Mouse (Mus musculus): Measurements from ENCODE around the gene 6430548M08Rik.

6430548M08Rik gene

DNA sequence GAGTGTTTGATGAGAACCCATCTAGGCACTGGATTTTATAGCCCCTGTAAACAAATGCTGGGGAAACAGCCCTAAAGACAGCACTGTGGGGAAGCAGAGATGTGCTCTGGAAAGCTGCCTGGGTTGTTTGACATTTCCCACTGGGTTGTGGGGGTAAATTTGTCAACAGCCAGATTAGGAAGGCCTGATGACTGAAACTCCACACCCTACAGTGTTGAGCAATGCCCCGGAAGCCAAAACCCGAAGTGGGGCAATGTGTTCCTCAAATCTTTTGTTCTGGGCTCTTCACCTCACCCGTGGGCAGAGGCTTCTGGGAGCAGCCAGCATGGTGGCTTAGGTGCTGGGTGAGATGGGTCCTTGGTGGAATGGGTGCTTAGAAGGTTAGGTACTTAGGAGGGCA lies 4.8 kb upstream of the 6430548M08Rik start:
- DNase-seq (ENCODE audit: low spot score): no peak

DNA sequence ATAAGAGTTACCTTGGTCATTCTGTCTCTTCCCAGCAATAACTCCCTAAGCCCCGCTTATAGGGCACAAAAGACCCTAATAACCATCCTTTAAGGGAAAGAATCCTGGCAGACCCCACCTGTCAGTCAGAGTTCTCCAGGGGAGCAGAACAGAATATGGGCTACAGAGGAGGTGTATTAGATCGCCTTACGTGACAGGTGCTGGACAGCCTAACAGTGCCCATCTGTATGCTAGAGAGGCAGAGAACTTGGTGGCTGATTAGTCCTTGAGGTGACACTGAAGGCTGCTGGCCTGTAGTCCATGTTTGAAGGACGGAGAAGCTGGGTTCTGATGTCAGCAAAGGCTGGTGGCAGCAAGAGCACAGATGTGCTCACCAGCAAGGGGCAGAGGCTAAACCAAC lies 3.0 kb upstream of the 6430548M08Rik start:
- DNase-seq (ENCODE audit: low spot score): no peak

GRCm38 (mm10) chr8:120111382-120111781 lies 2.6 kb upstream of the 6430548M08Rik start:
- no peak for DNase-seq (ENCODE audit: low spot score)

DNA sequence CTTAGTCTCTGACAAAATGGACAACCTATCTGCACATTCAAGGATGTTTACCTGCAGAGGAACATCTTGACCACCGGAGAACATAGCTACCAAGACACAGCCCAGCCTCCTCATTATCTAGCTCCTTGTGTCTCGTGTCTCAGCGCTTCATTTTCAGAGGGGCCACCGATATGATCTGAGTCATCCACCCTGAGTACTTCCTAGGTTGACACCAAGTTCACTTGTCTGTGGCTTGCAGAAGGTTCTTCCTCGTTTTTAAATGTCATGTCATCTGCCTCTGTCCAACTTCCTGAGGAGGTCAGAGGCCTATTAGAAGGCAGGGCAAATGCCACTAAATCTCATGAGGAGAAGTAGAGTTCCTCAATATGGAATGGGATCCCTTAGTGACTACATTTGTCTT lies 1.4 kb upstream of the 6430548M08Rik start:
- no peak for DNase-seq (ENCODE audit: low spot score)

GRCm38 (mm10) chr8:120113306-120113705 lies 646 bp upstream of the 6430548M08Rik start:
- DNase-seq (ENCODE audit: low spot score): no peak

DNA sequence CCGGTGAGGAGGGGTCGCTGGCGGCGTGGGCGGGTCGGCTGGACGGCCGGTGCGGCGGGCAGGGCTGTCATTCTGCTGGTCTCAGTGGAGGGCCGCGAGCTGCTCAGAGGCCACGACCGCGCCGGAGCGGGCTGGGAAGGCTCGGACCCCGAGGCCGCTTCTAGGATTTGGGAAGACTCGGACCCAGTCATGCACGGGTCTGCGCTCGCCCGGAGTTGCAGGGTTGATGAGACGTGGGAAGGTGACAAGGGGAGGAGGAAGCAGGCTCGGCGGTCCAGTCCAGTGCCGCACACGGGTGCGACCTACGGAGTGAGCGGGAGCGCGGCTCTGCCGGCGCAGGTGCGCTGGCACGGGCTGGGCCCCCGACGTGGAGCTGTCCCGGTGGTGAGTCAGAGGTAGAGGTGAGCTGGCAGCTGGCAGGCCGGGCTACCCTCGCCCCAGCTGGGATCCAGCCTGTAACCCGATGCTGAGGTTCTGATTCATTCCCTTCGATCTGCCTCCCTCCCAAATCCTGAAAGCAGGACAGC lies 426 bp downstream of the 6430548M08Rik start:
- no peak for DNase-seq (ENCODE audit: low spot score)

DNA sequence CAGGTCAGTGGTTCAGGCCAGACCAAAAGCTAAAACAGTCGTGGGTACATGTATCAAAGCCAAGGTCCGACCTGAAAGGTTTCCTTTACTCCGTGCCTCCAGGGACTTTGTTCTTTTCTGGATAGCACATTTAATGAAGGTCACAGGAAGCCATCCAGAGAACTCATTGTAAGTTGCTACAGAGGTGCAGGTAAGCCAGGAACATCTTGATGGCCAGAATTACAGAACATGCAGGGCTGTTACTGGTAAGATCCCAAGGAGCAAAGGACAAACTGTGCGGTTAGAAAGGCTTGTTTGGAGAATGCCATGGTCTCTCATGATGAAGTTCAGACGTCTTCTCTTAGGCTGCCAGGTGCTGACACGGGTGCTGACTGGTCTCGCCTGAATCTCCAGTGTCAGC lies 2.6 kb downstream of the 6430548M08Rik start:
- DNase-seq (ENCODE audit: low spot score): no peak

DNA sequence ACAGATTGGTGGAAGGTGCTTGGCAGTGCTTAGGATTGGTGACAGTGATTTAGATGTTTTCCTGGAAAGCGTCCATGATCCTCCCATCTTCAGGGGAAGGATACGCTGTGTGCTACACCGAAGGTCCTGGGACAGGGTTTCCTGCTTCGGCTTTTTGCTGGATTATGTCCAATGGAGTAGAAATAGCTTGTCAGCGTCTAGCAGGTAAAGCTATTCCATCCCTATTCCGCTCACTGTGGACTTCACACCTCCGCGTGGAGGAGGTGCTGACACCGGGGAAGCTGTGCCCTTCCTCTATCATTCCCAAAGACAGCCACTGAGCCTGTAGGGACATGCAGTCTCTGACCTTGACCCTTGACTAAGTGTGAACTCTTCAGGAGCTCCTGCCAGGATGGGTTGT lies 4.2 kb downstream of the 6430548M08Rik start:
- no peak for DNase-seq (ENCODE audit: low spot score)

- DNase-seq (ENCODE audit: low spot score): no peak
Observed at GRCm38 (mm10) chr8:120118847-120119246, 4.9 kb downstream of the 6430548M08Rik start.

- DNase-seq (ENCODE audit: low spot score): no peak
Observed at GRCm38 (mm10) chr8:120119429-120119828, 5.5 kb downstream of the 6430548M08Rik start.

DNA sequence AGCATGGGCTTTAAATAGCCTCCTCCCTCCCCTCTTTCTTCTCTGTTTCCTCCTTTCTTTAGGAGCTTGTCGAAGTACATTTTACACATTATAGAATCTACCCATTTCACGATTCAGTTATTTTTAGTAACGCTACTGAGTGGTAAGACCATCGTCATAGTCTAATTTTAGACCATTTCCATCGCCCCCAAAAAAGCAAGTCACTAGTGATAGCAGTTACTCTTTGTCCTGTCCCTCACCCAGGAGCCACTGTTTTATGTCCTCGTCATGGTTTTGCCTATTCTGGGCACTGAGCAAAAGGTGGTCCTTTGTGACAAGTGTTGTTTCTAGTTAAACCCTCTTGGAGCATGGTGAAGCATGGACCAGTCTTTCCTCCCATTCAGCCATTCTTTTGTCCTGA lies 6.0 kb downstream of the 6430548M08Rik start:
- DNase-seq (ENCODE audit: low spot score): no peak

- DNase-seq (ENCODE audit: low spot score): no peak
Observed at GRCm38 (mm10) chr8:120120951-120121350, 7.0 kb downstream of the 6430548M08Rik start.

DNA sequence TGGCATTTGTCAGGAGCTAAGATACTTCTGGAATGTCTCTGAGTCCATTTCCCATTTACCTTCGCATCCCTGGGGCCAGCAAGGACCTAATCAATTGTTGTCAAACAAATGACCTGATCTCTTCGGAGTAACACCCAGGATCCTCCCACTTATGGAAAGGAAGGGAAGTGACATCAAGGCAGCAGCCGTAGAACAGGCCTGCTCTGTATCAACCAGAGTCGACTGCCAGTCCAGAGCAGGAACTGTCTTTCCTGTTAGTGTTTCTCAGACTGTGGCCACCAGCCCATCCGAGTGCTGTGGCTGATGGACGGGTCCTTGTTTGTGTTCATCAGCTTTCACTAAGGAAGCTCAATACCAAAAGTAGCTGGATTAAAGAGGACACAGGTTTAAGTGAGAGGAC lies 10.3 kb downstream of the 6430548M08Rik start:
- no peak for DNase-seq (ENCODE audit: low spot score)

GRCm38 (mm10) chr8:120124836-120125389 lies 11.0 kb downstream of the 6430548M08Rik start:
- DNase-seq (ENCODE audit: low spot score): no peak

- no peak for DNase-seq (ENCODE audit: low spot score)
Observed at GRCm38 (mm10) chr8:120126357-120127161, 12.6 kb downstream of the 6430548M08Rik start.

GRCm38 (mm10) chr8:120129547-120129946 lies 15.6 kb downstream of the 6430548M08Rik start:
- no peak for DNase-seq (ENCODE audit: low spot score)

- DNase-seq (ENCODE audit: low spot score): no peak
Observed at GRCm38 (mm10) chr8:120131158-120131557, 17.2 kb downstream of the 6430548M08Rik start.

DNA sequence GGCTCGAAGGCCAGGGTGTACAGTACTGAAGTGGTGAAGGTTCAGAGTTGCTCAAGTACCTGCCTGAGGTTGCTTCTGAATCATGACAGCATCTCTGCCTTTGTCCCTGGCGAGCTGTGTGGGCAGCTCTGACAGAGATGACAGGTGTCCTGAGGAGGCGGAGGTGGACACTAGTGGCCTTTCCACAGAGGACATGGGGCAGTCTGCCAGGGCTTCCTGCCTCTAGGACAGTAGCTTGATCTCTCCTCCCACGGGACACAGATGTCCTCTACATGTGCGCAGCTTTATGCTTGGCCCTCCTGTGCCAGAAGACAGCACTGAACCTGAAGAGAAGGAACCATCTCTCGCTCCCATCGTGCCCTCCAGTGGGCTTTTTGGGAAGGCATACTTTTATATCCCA lies 19.2 kb downstream of the 6430548M08Rik start:
- no peak for DNase-seq (ENCODE audit: low spot score)

DNA sequence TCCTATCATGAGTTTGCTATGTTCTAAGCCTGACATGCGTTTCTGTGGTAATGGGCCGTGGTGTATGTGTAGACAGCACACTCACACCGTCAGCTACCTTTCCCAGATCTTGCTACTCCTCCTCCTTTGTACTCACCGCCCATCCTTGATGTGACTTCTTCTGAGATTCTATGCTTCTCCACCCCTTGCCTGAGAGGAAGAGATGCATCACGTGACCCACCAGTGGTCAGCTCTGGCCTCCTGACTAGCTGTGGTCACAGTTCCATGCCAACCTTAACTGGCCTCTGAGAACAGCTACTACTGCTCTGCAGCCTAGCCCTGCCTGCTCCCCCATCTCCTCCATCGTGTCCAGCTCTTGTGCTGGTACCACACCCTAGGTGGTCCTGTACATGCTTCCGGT lies 21.7 kb downstream of the 6430548M08Rik start:
- no peak for DNase-seq (ENCODE audit: low spot score)

DNA sequence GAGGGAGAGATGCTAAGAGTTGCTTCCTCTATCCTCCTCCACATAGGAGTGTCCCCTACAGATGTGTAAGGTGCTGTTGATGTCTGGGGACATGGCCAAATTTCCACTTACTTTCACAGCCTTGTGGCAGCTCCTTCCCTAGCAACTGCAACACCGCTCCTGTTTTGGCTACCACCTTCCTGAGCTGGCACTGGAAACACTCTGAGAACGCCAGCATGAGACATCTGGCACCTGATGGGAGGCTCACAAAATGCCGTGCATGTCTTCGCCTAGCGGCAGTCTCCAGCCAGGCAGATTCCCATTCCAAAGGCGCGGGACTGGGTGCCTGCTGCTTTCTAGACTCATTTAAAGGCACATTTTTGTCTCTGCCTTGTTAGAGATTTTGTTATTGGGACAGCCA lies 22.7 kb downstream of the 6430548M08Rik start:
- no peak for DNase-seq (ENCODE audit: low spot score)

DNA sequence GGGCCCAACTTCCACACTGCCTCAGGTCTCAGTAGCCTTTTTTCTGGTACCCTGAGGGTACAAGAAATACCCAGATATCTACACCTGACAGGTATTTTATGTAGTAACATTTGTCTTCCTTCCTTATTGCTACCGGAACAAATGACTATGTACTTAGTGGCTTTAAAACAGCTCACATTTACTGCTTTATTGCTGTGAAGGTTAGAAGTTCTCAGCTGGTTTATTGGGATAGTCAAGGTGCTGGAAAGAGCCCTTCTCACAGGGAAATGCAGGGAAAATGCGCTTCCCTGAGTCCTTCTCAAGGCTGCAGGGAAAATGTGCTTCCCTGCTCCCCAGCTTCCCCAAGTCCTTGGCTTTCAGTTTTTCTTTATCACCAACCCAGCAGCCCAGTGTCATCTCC lies 25.0 kb downstream of the 6430548M08Rik start:
- DNase-seq (ENCODE audit: low spot score): no peak

DNA sequence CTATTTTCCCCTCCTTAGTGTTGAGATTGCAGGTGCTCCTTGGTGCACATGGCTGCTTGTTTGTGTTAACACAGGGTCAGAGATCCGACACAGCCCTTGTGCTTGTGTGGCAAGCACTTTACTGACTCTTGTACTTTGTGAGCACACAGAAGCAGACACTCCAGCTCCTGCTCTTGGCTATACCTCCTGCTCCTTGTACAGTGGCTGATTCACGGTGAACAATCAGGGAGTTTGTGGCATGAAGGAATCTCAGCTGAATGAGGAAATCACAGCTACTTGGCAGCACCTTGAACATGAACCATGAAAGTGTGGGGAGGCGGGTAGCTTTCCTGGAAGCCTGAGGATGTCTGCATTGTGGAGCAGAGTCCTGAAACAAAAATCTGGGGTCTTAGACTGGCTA lies 26.8 kb downstream of the 6430548M08Rik start:
- no peak for DNase-seq (ENCODE audit: low spot score)

DNA sequence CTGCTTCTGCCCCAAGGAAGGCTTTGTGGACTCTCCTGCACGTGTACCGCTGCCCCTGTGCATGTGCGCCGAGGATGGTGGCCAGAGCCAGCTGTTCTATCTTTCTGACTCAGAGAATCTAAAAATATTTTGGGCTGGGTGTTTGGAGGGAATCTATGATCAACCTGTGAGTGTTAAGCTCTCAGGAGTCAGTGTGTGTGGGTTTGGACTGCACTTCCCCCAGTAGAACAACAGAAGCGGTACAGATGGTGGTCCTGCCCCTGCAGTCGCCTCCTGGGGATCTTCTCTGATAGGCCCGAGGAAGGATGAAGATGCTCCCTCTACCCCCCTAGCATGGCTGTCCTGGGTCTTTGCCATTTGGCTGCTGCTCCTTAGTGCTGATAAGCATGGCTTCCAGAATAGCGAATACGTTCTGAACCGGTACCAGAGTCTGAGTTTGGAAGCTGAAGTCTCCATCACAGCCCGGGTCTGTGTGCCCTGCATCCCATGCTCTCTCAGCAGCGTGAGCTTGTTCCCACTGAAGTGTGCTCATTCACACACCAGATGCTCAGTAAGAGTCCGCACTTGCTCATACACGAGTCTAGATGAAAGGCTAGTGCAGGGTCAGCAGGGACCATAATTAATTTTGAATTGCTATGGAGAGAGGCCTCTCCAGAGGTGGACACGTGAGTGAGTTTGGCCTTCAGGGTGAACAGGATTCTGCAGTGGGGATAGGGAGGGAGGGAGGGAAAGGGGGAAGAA lies 30.1 kb downstream of the 6430548M08Rik start:
- no peak for DNase-seq (ENCODE audit: low spot score)
